Mouse (Mus musculus) embryonic facial prominence, embryonic 11.5 days (tissue): ENCODE data around the gene Ezh1. TPM values are rescaled to one million over a fixed set of nuclear protein-coding genes. Genes with fewer than 3 reads are reported as not detected.

ENCODE experiments used
- ATAC-seq: fragments of 200-750 bp; cut with Nextera tagmentation; replicated peaks from 2 replicates; pipeline ENCODE4 v1.8.0; 2017; ENCODE audit warnings: low read depth; ENCODE audit not compliant: insufficient number of reproducible peaks, low FRiP score, low TSS enrichment
- DNase-seq: peaks from one replicate; pipeline ENCODE4 v3.0.0-alpha.2; 2015; ENCODE audit warnings: low spot score
- H3K27ac ChIP-seq: fragments of 300-500 bp; sonication (generic); replicated peaks from 2 replicates; pipeline ENCODE4 v1.5.1; 2014; ENCODE audit warnings: mild to moderate bottlenecking, low read depth, low read length, control low read depth
- H3K27me3 ChIP-seq: fragments of 300-500 bp; sonication (generic); 2 replicates; pipeline ENCODE4 v1.6.1; 2014; ENCODE audit warnings: mild to moderate bottlenecking, low read length, moderate library complexity, mixed read lengths; ENCODE audit not compliant: control insufficient read depth, insufficient read depth
- H3K36me3 ChIP-seq: fragments of 300-500 bp; sonication (generic); replicated peaks from 2 replicates; pipeline ENCODE4 v1.6.1; 2014; ENCODE audit warnings: low read depth, mild to moderate bottlenecking, low read length, moderate library complexity, mixed read lengths; ENCODE audit not compliant: control insufficient read depth, insufficient read depth
- H3K4me1 ChIP-seq: fragments of 300-500 bp; sonication (generic); 2 replicates; pipeline ENCODE4 v1.6.1; 2014; ENCODE audit warnings: low read length, mixed read lengths; ENCODE audit not compliant: control insufficient read depth, insufficient read depth
- H3K4me2 ChIP-seq: fragments of 300-500 bp; sonication (generic); 2 replicates; pipeline ENCODE4 v1.6.1; 2014; ENCODE audit warnings: low read depth, mild to moderate bottlenecking, control low read depth, low read length, moderate library complexity
- H3K4me3 ChIP-seq: fragments of 300-500 bp; sonication (generic); 2 replicates; pipeline ENCODE4 v1.5.1; 2014; ENCODE audit warnings: low read depth, low read length, control low read depth
- H3K9ac ChIP-seq: fragments of 300-500 bp; sonication (generic); replicated peaks from 2 replicates; pipeline ENCODE4 v1.6.1; 2014; ENCODE audit warnings: mild to moderate bottlenecking, control low read depth, low read length
- H3K9me3 ChIP-seq: fragments of 300-500 bp; sonication (generic); replicated peaks from 2 replicates; pipeline ENCODE4 v1.6.1; 2016; ENCODE audit warnings: mild to moderate bottlenecking, low read length, inconsistent platforms, mixed read lengths; ENCODE audit not compliant: control insufficient read depth
- WGBS: fragments of 180-500 bp; shearing (Covaris S2); extraction: QIAGEN DNeasy Blood & Tissue Kit; methylation state at CpG from one replicate; pipeline ENCODE4 v1.1.7; 2014; 5-methylcytosine and 5-hydroxymethylcytosine counted together
- polyA plus RNA-seq: library from polyadenylated mRNA; unstranded; fragments of >200 nt; fragmentation: Nextera tagmentation; extraction: Ambion mirVana; gene quantifications from 2 replicates; pipeline ENCODE4 v1.2.1, GENCODE M21; 2014

Ezh1 gene
- polyA plus RNA-seq, 1 experiment from 2014 or later = 11.6 TPM

- Histone ChIP-seq H3K4me3 (no peak overlapping the region), H3K4me2 (no peak overlapping the region), H3K27ac (peak overlapping the region; percentile 54), H3K36me3 (no peaks in the 10 kb centered on the region; the same call in 1 of the 2 replicates), H3K9me3 (no peaks in the 10 kb centered on the region), H3K9ac (peak overlapping the region; percentile 46; the same call in 1 of the 2 replicates), H3K27me3 (no peaks in the 10 kb centered on the region), H3K4me1 (peaks cover 13% of the 10 kb centered on the region)
- DNase-seq (peak; percentile 52), ATAC-seq (peak; percentile 40; the same call in 1 of the 2 replicates)
- WGBS = 14% methylated on average over 5 of the region's 6 CpGs
Observed at GRCm38 (mm10) chr11:101189495-101190180, 36.6 kb downstream of the Ezh1 start.

DNA sequence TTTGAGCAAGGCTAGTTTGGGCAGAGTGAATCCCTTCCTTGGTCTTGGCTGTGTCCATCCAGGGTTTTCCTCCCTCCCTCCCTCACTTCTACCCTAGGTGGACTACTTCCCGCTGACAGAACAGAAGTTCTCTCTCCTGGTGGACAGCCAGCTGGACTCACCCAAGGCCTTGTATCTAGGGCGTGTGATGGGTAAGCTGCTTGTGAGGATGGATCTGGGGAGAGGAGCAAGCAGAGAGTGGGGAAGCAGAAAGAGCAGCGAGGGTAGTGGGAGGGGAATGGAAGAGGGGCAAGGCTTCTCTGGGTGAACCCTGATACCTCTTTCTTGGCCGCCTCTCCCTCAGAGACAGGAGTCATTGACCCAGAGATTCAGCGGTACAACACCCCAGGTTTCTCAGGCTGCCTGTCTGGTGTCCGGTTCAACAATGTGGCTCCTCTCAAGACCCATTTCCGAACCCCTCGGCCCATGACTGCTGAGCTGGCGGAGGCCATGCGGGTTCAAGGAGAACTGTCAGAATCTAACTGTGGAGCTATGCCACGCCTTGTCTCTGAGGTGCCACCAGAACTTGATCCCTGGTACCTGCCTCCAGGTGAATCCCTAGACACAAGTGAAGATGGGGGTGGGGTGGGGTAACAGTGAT lies 38.0 kb downstream of the Ezh1 start:
- DNase-seq (no peak), ATAC-seq (no peak)
- Histone ChIP-seq H3K4me3 (no peak overlapping the region), H3K27me3 (no peaks in the 10 kb centered on the region), H3K9ac (no peak overlapping the region), H3K27ac (no peak overlapping the region), H3K4me1 (peaks cover 13% of the 10 kb centered on the region), H3K36me3 (no peaks in the 10 kb centered on the region; the same call in 1 of the 2 replicates), H3K4me2 (no peak overlapping the region), H3K9me3 (no peaks in the 10 kb centered on the region)
- WGBS = 84% methylated on average over 11 of the region's 11 CpGs

DNA sequence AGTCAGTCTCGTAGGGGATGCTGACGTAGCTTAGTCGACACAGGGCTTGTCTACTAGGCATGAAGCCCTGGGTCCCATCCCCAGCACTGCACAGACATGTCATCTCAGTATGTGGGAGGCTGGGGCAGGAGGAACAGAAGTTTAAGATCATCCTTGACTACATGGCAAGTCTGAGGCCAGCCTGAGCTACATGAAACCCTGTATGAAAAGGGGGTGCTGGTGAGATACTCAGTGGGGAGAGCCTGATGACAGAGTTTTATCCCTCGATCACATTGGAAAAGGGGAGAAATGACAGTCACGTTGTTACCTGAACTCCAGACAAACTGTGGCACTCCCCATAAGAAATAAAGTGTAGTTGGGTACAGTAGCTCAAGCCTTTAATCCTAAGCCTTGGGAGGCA lies 38.7 kb downstream of the Ezh1 start:
- ATAC-seq (no peak), DNase-seq (no peak)
- H3K9me3 ChIP-seq = no peaks in the 10 kb centered on the region
- no peaks in the 10 kb centered on the region; the same call in 1 of the 2 replicates for H3K36me3 ChIP-seq
- no peak overlapping the region for H3K9ac ChIP-seq
- 89% methylated on average over 5 of the region's 5 CpGs for WGBS
- H3K4me2 ChIP-seq = no peak overlapping the region
- H3K27me3 ChIP-seq = no peaks in the 10 kb centered on the region; the same call in 1 of the 2 replicates
- H3K4me3 ChIP-seq = no peak overlapping the region
- H3K4me1 ChIP-seq = peaks cover 13% of the 10 kb centered on the region
- no peak overlapping the region for H3K27ac ChIP-seq

DNA sequence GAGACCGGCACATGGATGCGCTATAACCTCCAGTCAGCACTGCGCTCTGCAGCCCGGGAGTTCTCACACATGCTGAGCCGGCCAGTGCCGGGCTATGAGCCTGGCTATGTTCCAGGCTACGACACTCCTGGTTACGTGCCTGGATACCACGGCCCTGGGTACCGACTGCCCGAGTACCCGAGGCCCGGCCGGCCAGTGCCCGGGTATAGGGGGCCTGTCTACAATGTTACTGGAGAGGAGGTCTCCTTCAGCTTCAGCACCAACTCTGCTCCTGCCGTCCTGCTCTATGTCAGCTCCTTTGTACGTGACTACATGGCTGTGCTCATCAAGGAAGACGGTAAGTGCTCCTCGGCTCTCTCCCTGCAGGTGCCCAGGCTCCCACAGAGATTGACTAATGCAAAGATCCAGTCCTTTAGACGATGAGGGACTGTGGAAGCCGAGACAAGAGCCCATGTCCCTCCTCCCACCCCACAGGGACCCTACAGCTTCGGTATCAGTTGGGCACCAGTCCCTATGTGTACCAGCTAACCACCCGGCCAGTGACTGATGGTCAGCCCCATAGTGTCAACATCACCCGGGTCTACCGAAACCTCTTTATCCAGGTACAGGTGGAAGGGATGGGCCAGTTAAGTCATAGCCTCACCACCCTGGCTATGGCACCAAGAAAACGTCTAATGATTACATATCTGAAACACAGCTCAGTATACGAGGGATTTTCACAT lies 39.6 kb downstream of the Ezh1 start:
- Histone ChIP-seq H3K4me3 (no peak overlapping the region), H3K27me3 (no peaks in the 10 kb centered on the region; the same call in 1 of the 2 replicates), H3K36me3 (no peaks in the 10 kb centered on the region), H3K27ac (no peak overlapping the region), H3K9me3 (no peaks in the 10 kb centered on the region), H3K4me1 (peaks cover 13% of the 10 kb centered on the region), H3K9ac (no peak overlapping the region), H3K4me2 (no peak overlapping the region)
- no peak for ATAC-seq
- WGBS = 87% methylated on average over 27 of the region's 27 CpGs
- DNase-seq = no peak

DNA sequence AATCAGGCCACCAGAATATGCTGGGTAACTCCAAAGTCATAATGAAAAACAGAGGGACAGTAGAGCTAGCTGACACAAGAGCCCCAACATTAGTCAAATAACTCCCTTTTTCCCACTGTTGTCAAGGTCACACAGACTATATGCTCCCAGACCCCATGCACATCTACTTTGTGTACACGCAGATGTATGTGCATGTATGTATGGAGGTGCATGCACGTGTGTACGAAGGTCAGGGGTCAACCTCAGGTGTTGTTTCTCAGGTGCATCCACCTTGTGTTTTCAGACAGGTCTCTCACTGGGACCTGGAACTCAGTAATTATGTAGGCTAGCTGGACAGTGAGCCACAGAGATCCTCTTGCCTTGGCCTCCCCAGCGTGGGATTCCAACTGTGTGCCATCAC lies 40.8 kb downstream of the Ezh1 start:
- H3K4me3 ChIP-seq = no peak overlapping the region
- DNase-seq = no peak
- no peak overlapping the region for H3K27ac ChIP-seq
- no peak overlapping the region for H3K4me2 ChIP-seq
- H3K9ac ChIP-seq = no peak overlapping the region
- H3K36me3 ChIP-seq = no peaks in the 10 kb centered on the region
- no peak for ATAC-seq
- no peaks in the 10 kb centered on the region; the same call in 1 of the 2 replicates for H3K27me3 ChIP-seq
- H3K9me3 ChIP-seq = no peaks in the 10 kb centered on the region
- peaks cover 5% of the 10 kb centered on the region for H3K4me1 ChIP-seq
- WGBS = 95% methylated on average over 4 of the region's 4 CpGs

DNA sequence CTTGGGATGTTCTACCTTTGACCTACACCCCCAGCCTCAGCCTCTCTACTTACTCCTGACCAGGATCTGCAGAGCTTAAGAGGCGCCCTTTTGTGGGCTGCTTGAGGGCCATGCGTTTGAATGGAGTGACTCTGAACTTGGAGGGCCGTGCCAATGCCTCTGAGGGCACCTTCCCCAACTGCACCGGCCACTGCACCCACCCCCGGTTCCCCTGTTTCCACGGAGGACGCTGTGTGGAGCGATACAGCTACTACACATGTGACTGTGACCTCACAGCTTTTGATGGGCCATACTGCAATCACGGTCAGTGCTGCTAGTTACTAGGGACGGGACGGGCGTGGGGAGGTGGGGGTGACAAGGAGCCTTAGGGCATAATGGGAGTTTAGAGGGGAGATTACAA lies 41.3 kb downstream of the Ezh1 start:
- Histone ChIP-seq H3K27me3 (no peaks in the 10 kb centered on the region; the same call in 1 of the 2 replicates), H3K9me3 (no peaks in the 10 kb centered on the region), H3K9ac (no peak overlapping the region), H3K4me2 (no peak overlapping the region), H3K36me3 (no peaks in the 10 kb centered on the region), H3K27ac (no peak overlapping the region), H3K4me3 (no peak overlapping the region), H3K4me1 (peaks cover 2% of the 10 kb centered on the region; the same call in 1 of the 2 replicates)
- no peak for DNase-seq
- WGBS = 86% methylated on average over 12 of the region's 12 CpGs
- ATAC-seq = no peak

DNA sequence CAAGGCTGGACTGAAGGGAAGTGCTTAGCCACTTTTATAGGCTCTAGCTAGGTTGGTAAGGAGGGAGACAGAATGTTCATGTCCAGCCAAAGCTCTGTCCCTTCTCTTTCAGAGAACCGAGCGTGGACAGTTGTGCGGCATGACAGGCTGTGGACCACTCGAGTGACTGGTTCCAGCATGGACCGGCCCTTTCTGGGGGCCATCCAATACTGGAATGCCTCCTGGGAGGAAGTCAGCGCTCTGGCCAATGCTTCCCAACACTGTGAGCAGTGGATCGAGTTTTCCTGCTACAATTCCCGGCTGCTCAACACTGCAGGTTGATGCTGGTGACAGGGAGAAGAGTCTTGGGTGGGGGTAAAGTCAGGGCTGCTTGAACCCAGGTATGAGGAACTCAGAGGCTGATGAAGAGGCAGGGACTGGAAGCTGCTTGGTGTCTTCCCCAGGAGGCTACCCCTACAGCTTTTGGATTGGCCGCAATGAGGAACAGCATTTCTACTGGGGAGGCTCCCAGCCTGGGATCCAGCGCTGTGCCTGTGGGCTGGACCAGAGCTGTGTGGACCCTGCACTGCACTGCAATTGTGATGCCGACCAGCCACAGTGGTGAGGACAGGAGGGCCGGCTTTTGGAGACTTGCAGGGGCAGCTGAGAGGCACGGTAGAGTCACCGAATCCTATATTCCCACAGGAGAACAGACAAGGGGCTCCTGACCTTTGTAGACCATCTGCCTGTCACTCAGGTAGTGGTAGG lies 43.3 kb downstream of the Ezh1 start:
- Histone ChIP-seq H3K27me3 (peaks cover 10% of the 10 kb centered on the region), H3K4me3 (no peak overlapping the region), H3K36me3 (no peaks in the 10 kb centered on the region), H3K9me3 (no peaks in the 10 kb centered on the region), H3K4me1 (no peaks in the 10 kb centered on the region), H3K27ac (no peak overlapping the region), H3K9ac (no peak overlapping the region), H3K4me2 (no peak overlapping the region)
- no peak for ATAC-seq
- DNase-seq = no peak
- WGBS = 74% methylated on average over 14 of the region's 14 CpGs
